Mouse (Mus musculus) CD4-positive naive resting alpha-beta T cell, adult 76 days (primary cell): ENCODE measurements around the gene Prkag1. TPM values are rescaled to one million over a fixed set of nuclear protein-coding genes. Genes with fewer than 3 reads are reported as not detected.

Experiments
- total RNA-seq: library from RNA; stranded (reverse); gene quantifications from one replicate; pipeline ENCODE4 v1.2.4, GENCODE M21; 2023

Gene Prkag1
- total RNA-seq: 122 TPM

DNA sequence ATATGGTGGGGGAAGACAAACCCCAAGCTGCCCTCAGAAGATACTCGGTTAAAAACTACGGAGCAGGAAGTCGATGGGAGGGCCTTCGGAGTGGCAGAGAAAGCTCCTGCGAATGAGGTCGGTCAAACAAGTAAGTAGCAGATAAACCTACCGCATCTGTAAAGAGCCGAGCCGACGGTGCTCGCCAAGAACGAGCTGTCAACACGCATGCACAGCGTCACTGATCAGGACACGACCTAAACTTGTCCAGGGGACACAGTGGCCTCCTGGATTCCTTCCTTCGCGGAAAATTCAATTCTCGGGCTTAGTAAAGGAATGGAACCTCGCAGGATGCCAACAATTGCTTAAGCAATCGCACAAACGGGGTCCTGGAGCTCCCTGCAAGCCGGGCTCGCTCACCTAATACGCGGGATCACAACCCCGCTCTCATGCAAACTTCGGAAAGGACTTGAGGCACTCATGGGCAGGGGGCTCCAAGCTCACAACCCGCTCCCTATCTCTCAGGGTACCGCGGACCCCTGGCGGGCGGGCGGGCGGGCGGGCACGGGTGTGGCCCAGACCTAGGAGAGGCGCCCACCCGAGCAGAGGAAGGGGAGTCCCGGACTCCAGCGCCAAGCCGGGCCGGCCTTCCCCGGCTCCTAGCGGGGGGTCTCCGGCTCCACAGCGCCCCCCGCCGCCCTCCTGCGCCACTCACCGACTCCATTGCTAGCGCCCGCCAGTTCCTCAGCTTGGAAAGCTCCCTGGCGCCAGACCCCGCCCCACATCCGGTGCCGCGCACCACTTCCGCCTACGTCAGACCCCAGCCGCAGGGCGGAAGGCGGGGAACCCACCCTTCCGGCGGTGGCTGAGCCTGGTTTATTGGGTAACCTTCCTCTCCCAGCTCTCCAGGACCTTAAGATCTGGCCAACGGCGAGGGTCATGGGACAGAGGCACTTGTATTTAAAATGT lies at the start of gene Prkag1:
Prkag1 (minus strand) TSS at position 786 of the 948 bp plus-strand sequence.

DNA sequence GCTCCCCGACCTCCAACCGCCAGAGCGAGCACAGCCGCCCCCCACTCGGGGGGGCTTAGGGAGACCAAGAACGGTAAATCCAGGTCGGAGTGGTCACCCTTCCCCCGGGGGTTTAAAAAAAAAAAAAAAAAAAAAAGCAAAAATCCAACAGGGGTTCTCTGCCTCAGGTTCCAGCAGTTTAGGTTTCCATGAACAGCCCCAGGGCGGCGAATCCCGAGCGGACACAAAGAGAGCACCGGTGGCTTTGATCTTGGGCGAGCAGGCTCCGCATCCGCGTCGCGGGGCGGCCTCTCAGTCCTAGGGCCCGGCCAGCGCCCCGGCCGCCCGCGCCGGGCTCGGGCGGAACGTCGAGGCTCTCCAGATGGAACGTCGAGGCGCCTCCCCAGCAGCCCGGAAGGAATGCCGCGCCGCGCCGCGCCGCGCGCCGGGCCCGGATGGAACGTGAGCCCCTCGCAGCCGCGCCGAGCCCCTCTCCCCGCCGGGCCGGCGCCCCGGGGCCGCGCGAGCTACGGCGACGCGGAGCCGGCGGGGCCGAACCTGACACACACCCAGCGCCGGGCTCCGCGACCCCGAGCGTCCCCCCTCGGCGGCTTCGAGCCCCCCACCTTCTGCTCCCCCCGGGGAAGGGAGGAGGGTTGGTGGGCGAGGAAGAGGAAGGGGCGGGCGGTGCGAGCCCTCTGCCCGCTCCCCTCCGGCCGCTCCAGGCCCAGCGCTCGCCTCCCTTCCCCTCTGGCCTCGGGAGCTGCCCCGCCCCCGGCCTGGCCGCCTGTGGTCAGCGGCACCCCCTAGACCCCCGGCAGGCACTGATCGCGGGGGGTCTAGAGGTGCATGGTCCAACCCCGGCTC lies 40.0 kb upstream of the Prkag1 start, which contains the start of gene Kmt2d:
Kmt2d (minus strand) TSS at position 135 of the 846 bp plus-strand sequence.

DNA sequence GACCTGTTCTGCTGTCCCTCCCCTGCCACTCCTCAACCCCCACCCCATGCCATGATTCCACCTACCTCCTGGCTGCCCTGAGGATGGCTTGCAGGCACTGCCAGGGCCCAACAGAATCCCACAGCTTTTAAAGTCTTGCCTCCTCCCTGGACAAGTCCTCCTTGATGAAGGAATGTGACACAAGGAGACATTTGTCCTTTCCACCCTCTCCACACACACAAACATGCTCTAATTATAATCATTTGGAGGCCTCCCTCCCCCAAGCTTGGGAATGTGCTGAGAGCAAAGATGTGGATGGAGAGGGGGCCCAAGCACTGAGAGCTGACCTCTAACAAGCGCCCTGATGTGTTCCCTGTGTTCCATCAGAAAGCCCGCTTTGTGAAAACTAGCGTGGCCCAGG lies 21.9 kb downstream of the Prkag1 start, which contains the start of gene Ddn:
Ddn (minus strand) TSS at position 101 of the 400 bp plus-strand sequence.

DNA sequence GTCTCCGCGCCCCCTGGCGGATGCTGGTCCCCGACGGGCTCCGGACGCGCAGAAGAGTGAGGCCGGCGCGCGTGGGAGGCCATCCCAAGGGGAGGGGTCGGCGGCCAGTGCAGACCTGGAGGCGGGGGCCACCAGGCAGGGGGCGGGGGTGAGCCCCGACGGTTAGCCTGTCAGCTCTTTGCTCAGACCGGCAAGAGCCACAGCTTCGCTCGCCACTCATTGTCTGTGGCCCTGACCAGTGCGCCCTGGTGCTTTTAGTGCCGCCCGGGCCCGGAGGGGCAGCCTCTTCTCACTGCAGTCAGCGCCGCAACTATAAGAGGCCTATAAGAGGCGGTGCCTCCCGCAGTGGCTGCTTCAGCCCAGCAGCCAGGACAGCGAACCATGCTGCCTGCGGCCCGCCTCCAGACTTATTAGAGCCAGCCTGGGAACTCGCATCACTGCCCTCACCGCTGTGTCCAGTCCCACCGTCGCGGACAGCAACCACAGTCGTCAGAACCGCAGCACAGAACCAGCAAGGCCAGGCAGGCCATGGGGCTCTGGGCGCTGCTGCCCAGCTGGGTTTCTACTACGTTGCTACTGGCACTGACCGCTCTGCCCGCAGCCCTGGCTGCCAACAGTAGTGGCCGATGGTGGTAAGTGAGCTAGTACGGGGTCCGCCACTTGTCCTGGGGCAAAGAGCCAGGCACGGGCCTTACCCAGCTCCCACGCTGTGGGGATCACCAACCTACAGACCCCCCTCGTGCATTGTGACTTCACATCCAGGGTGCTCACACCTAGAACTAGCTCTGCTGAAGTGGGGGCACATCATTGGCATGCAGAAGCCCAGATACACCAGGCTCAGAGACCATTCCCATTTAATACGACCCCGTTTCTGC lies 41.4 kb downstream of the Prkag1 start, which contains the start of gene Wnt1:
Wnt1 (plus strand) TSS at position 197 of the 875 bp plus-strand sequence.

DNA sequence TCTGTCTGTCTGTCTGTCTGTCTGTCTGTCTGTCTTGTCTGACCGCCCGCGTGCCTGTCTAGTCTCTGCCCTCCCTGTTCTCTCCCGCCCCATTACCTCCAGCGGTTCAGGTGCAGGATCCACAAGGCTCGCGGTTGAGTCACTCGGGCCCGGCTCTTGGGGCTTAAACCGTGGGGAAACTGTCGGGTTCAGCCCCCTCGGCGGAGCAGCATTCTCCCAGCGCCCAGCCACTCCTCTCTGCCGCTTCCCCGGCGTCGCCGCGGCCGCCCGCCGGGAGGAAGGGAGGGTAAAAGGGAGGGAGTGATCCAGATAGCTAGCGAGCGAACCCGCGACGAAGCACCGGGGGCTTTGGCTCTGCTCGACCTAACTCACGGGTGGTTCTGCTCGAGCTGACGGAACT lies 53.6 kb downstream of the Prkag1 start, which contains the start of gene Wnt10b:
Wnt10b (minus strand) TSS at position 389 of the 400 bp plus-strand sequence.

Other genes starting within 250 kb of the Prkag1 start
- 37.8 TPM for gene Adcy6, start 221.4 kb downstream of the Prkag1 start, total RNA-seq
- 1.5 TPM for gene Cacnb3, start 200.7 kb downstream of the Prkag1 start, total RNA-seq
- gene Ddx23, start 168.6 kb downstream of the Prkag1 start, total RNA-seq: 148 TPM
- gene Rnd1, start 154.1 kb downstream of the Prkag1 start, total RNA-seq: 1.2 TPM
- not detected for gene Ccdc65, start 123.3 kb downstream of the Prkag1 start, total RNA-seq
- gene Fkbp11, start 103.3 kb downstream of the Prkag1 start, total RNA-seq: 4.2 TPM
- gene Arf3, start 68.3 kb downstream of the Prkag1 start, total RNA-seq: 85.5 TPM
- 0.56 TPM for gene Wnt10b, start 53.4 kb downstream of the Prkag1 start, total RNA-seq
- not detected for gene Wnt1, start 41.7 kb downstream of the Prkag1 start, total RNA-seq
- gene Ddn, start 22.0 kb downstream of the Prkag1 start, total RNA-seq: 0.23 TPM
- 276 TPM for gene Kmt2d, start 39.7 kb upstream of the Prkag1 start, total RNA-seq
- gene Rhebl1, start 63.0 kb upstream of the Prkag1 start, total RNA-seq: 24.9 TPM
- gene Dhh, start 67.0 kb upstream of the Prkag1 start, total RNA-seq: not detected
- 388 TPM for gene Lmbr1l, start 86.7 kb upstream of the Prkag1 start, total RNA-seq
- 217 TPM for gene Tuba1b, start 103.0 kb upstream of the Prkag1 start, total RNA-seq
- gene Gm49450, start 122.0 kb upstream of the Prkag1 start, total RNA-seq: not detected
- 261 TPM for gene Tuba1a, start 122.2 kb upstream of the Prkag1 start, total RNA-seq
- 64.0 TPM for gene Tuba1c, start 198.4 kb upstream of the Prkag1 start, total RNA-seq
- gene Prph, start 223.7 kb upstream of the Prkag1 start, total RNA-seq: not detected
- gene Troap, start 243.1 kb upstream of the Prkag1 start, total RNA-seq: 2.3 TPM